Mouse (Mus musculus): ENCODE data around the gene Fyco1. TPM values are rescaled to one million over a fixed set of nuclear protein-coding genes. Genes with fewer than 3 reads are reported as not detected.
"Not testable (repeated sequence)": the region's sequence is repeated elsewhere in the genome, so short reads cannot be mapped to it uniquely, and the experiment has no call there.

Fyco1 gene
- total RNA-seq, 2 experiments from 2014 or later = 172 to 192 TPM

DNA sequence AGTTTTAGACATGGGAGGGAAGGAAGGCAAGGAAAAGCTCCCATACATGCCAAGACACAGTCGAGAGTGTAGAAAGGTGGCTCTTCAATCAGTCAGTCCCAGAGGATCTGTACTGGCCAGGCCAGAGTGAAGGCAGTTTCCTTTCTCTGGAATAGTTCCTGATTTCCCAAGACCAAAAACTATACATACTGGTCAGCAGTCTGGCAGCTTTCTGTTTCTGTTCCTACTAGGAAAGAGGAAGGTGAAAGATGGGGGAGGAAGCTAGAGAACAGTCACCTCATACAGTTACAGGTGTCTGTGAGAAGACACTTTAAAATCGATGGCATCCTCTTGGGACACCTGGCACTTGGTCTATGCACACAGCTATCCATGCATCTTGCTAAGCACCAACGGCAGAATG lies 36.3 kb downstream of the Fyco1 start:
- DNase-seq = no peak

DNA sequence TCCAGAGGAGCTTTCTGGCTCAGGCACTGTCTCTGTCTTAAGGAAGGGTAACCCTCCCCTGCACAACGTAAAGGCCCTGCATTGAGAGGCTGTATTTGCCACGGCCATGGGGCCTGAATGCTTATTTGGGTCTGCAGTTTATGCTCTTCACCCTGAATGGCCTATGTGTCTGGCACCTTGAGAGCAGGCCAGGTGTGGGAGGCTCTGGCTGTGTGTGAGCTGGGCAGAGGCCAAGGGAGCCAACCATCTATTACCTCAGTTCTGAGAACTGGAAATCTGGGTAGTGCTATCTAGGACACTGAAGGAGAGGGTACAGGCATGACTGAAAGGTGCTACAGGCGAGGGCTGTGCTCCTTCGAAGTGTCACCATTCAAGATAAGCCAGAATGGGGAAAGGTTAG lies 36.9 kb downstream of the Fyco1 start:
- DNase-seq = no peak

DNA sequence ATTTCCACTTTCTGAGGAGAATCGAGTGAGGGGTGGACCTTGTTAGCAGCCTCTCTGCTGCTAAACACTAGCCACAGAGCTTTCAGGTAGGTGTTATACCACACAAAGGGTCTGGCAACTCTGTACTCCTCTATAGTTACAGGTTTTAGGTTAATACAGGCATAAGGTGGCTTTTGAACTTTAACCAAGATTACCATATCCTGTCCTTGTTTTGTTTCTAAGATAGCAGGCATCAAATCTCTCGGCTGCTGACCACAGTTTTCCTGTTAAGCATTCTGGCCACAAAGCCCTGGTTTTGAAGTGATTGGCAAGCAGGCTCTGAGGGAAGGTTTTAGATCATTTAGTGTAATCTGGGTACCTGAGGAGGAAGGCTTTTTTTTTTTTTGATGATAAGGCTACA lies 37.4 kb downstream of the Fyco1 start:
- DNase-seq = no peak

GRCm38 (mm10) chr9:123811831-123812230 lies 39.9 kb downstream of the Fyco1 start:
- DNase-seq = no peak

DNA sequence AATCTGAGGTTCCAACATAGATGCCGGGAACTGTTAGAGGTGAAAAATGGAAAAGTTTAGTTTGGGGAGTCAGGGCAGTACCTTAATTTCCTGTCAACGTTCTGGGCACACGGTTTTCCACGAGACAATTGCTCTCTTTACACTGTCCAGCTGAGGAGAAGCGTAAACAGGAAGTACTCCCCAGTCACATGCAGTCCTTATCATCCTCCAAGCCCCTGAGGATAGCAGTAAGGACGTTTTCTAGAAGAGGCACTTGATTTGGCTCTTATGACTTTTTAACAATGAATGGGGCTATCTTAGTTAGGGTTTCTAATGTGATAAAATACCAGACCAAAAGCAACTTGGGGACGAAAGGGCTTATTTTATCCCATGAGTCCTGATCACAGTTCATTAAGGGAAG lies 43.1 kb downstream of the Fyco1 start:
- DNase-seq = no peak

DNA sequence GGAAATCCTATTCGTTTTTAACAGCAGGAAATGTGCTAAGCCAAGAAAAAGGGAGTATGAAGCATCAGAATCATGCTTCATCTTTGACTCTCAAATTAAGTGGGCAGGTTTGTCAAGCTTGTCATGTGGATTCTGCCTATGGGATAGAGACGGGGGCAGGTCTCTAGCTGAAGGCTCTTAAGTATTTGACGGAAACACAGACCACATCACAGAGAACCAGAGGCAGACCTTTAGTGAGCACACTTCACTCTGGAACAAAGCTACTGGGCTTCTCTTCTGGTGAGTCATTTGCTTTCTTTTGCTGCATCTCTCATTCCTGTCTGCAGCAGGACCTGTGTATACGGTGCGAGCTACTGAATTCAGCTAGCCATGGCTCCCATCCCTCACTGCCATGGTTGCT lies 45.4 kb downstream of the Fyco1 start, which contains the start of gene Cxcr6:
Gene Cxcr6, plus strand, starts transcription at position 209 of the 400 bp plus-strand sequence.
- DNase-seq = no peak

DNA sequence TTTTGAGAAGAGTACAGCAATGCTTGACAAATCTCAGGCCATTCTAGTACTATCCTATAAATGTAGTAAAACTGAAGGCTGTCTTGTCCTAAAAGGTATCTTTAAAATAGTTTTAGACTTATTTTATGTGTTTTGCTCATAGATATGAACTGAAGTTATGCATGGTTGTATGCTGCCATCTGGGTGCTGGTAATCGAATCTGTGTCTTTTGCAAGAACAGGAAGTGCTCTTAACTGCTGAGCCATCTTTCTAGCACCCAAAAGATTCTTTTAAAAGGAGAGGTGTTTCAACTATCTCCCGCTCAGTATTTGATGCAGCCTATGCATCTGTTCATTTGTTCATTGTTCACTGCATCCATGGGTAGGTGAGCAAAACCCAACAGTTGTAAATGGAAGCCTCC lies 46.5 kb downstream of the Fyco1 start:
- DNase-seq = no peak

- no peak for DNase-seq
These were observed 48.8 kb downstream of the Fyco1 start for GRCm38 (mm10) chr9:123802896-123803295.

- no peak for DNase-seq
These were observed 49.3 kb downstream of the Fyco1 start for GRCm38 (mm10) chr9:123802421-123802820.

DNA sequence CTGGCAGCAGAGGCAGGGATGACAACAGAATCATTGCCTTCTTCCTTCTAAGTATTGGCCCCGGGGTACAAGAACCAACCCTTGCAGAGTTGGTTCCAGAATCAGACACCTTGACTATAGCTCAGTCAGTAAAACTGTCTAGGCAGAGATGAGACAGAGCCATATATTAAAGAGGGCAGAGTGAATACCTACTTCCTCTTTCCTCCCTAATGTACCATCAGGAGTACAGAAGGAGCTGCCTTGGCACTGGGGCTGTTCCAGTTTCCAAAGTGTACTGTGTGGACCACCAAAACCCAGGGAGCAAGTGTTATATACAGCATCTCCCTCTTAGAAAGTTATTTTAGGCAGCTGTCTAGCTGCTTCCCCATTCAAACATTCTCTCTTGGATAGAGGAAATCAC lies 50.2 kb downstream of the Fyco1 start:
- no peak for DNase-seq

DNA sequence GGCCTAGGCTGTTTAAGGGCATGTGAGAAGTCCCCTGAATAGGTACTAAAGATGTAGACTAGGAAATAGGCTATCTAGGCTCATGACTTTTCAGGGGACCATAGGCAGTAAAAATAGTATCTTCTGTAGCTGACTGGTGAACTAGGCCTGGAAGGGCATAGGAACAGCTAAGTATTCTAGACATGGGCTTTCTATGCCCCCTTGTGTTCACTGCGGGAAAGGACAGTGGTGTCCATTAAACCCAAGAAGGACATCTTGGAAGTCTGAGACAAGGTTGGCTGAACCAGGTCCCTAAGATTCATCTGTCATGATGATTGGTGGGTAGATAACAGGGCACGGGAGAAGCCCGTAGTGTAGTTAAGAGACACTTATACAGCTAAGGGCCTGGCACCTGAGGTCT lies 55.5 kb downstream of the Fyco1 start:
- peak; percentile 19 for DNase-seq

DNA sequence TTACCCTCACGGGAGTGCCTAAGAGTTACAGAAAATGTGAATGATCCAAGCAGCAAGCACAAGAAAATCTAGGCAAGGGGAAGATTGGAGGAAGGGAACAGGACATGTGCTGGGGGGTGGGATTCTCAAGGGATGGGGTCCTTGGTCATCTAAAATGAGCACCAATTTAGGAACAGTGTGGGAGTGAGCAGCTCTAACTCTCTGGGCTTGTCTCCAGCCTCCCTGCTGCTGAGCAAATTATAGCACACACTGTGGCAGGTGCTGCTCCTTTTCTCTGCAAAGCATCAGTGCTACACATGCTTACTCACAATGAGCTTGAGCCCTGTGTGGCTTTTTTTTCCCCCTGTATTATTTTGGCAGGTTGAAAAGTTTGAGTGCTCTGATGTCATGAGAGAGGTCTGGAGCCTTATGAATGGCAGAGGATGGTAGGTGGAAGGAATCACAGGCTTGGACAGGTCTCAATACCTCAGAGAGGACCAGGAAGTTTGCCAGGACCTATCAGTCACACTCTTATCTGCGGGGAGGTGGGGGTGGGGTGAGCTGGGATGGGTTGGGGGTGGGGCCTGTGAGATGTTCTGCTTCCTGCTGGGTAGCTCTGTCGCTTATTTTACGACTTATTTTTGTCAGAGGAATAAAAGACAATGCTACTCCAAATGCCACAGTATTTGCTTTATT lies 62.7 kb downstream of the Fyco1 start:
- no peak for DNase-seq

GRCm38 (mm10) chr9:123773299-123773698 lies 78.4 kb downstream of the Fyco1 start:
- not testable (repeated sequence) for DNase-seq

DNA sequence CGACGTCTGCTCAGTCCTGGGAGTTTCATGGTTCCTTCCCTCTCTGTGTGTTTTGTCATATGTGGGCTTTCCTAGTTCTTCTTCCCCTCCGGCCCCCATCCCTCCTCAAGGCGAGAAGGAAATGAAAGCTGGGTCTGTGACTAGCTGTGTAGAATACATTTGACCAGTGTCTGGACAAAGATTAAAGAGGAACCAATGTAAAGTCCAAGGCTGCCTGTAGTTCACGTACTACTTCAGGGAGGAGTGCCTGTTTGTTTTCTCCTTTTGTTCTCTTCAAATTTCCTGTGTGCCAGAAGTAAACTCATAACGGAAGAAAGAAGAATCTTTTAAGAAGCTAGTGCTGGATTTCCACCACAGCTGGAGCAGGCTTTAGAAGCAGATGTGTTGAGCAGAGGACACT lies 82.2 kb downstream of the Fyco1 start:
- DNase-seq = no peak

DNA sequence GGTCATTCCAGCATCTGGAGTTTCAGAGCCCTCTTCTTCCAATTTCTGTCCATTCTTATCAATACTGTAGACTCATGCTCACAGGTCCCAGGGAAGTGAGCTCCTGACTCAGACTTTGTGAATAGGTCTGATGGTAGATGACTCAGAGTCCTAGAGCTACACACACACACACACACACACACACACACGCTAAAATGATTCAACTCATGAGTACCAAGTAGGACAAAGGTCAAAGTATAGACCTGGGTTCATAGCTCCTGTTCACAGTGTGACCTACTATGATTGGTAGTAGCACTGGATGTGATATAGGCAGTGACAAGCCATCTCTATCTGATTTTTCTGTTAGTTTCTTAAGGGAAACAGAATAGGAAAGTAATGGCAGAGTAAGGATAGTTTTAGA lies 83.3 kb downstream of the Fyco1 start:
- no peak for DNase-seq

DNA sequence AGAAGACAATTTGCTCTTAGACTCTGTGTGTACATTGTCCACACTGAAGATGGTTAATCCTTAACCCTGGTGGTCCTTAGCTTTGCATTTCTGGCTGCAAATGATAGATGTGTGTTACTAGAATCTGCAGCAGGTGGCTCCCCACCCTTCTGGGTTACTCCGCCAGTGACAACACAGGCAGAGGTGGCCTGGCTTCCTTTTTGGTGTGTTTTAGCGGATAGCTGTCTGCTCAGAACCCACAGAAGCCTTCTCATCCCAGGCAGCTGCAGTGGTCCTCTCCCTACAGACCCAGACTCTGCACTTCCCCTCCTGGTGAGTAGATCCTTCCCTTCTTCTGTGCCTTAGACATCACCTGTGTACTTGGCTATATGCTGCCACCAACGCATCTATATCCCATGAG lies 84.7 kb downstream of the Fyco1 start:
- no peak for DNase-seq

DNA sequence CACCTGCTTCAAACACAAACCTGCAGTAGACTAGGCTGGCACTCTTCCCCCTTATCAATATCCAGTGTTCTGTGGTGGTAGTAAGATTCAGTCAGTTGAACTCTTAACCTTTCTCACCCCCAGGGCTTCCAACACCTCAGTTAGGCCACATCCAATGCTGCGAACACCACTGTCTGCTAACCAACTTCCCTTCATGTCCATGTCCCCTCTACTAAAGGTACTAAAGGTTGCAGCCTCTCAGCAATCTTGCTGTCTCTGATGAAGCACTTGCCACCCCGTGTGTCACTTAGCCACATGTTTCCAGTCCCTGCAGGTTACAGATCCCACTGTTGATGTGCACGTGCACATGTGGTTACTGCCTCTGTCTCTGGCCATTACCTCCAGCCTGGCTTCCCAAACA lies 87.9 kb downstream of the Fyco1 start:
- no peak for DNase-seq

DNA sequence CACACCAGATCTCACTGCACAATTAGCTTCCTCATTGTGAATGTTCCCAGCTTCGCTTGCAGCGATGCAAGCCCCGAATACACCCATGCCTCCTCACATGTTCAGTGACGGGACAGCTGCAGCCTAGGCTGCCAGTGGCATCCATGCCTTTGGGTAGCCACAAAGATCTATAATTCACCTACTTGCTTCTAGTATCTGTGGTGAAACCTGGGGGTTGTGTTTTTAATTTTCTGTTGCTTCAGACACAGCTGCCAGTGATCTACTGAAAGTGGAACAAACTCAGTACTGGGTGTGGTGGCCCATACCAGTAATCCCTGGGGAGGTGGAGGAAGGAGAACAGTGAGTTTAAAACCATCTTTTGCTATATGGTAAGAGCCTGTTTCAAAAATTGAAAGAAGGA lies 88.8 kb downstream of the Fyco1 start:
- no peak for DNase-seq

- no peak for DNase-seq
These were observed 90.9 kb downstream of the Fyco1 start for GRCm38 (mm10) chr9:123760806-123761205.

DNA sequence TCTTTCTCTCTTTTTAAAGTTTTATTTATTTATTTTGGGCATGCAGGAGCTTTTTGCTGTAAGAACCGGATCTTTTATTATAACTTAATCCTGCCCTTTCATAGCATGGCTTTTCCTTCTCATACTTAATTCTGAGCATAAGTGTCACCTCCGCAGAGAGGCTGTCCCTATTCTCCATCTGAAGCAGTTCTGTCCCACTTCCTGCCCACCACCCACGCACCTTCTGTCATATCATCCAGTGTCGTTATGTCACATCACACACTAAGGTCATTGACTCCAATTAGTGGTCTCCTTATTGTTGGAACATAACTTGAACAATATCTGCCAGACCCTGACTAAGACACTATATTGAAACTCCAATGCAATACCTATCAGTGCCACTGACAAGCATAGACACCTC lies 93.1 kb downstream of the Fyco1 start:
- no peak for DNase-seq

DNA sequence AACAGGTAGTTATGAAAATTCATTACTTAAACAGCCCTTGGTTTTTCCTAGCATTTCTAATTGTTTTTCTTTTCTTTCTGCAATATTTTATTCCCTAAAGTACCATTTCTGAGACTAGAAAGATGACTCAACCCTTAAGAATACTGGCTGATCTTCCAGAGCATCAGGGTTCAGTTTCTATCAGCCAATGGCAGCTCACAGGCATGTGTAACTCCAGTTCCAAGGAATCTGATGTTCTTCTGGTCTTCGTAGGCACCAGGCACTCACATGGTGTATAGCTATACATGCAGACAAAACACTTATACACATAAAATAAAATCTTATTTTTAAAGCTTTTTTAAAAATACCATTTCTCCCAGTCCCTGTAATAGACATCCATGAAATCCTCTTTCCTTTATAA lies 93.5 kb downstream of the Fyco1 start:
- DNase-seq = no peak

- no peak for DNase-seq
These were observed 94.4 kb downstream of the Fyco1 start for GRCm38 (mm10) chr9:123757326-123757725.

DNA sequence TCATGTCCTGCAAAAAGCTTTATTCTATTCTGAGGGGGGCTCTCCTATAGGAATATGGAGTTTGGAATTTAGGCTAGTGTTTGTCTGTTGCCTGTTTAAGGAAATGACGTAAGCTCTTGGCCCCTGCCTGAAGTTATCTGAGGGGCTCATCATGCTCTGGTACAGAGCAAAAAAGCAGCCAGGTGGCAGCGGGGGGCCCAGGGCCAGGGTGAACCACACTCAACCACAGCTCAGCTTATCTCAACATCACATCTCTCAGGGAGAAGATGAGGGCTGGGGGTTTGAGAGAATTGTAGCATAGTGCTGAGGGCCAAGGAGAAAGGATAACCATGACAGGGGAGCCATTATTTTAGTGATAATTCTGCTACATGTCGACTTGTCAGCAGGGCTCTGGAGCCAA lies 94.9 kb downstream of the Fyco1 start:
- DNase-seq = peak; percentile 34

DNA sequence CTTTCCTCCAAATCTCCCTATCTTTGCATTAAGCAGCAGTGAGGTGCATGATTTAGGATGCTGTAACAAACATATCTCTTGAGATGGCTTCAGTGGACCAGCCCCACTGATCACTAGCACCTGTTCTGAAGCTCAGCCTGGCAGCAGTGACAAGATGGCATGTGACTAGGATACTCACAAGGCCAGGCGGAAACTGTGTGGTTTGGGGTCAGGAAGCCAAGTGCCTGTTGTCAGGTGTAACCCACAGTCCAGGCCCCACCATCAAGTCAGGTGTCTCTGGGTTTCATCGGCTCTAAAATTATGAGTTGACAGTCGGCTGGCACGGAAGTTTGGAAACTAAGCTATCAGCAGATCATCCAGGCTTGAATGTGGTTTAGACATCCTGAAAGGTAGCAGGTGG lies 97.4 kb downstream of the Fyco1 start:
- DNase-seq = peak; percentile 25

GRCm38 (mm10) chr9:123749687-123750086 lies 102.0 kb downstream of the Fyco1 start:
- DNase-seq = not testable (repeated sequence)
